Mouse (Mus musculus) intestine, postnatal 0 days (tissue): ENCODE data around the gene Atp2b1. TPM values are rescaled to one million over a fixed set of nuclear protein-coding genes. Genes with fewer than 3 reads are reported as not detected.

Experiments
- ATAC-seq: fragments of 200-750 bp; cut with Nextera tagmentation; 2 replicates; pipeline ENCODE4 v1.8.0; 2017; ENCODE audit warnings: mild to moderate bottlenecking, moderate TSS enrichment, moderate library complexity
- H3K27ac ChIP-seq: fragments of 300-500 bp; sonication (generic); 2 replicates; pipeline ENCODE4 v1.5.1; 2014; ENCODE audit warnings: mild to moderate bottlenecking, low read depth, low read length, moderate library complexity
- H3K27me3 ChIP-seq: fragments of 300-500 bp; sonication (generic); replicated peaks from 2 replicates; pipeline ENCODE4 v1.6.1; 2014; ENCODE audit warnings: low read length, mixed read lengths; ENCODE audit not compliant: control insufficient read depth, insufficient read depth
- H3K36me3 ChIP-seq: fragments of 300-500 bp; sonication (generic); 2 replicates; pipeline ENCODE4 v1.6.1; 2014; ENCODE audit warnings: mild to moderate bottlenecking, moderate library complexity; ENCODE audit not compliant: control insufficient read depth, insufficient read depth
- H3K4me1 ChIP-seq: fragments of 300-500 bp; sonication (generic); replicated peaks from 2 replicates; pipeline ENCODE4 v1.6.1; 2014; ENCODE audit warnings: antibody characterized with exemption, low read length, mixed read lengths; ENCODE audit not compliant: control insufficient read depth, insufficient read depth
- H3K4me2 ChIP-seq: fragments of 300-500 bp; sonication (generic); replicated peaks from 2 replicates; pipeline ENCODE4 v1.6.1; 2014; ENCODE audit warnings: low read depth, mild to moderate bottlenecking, moderate library complexity
- H3K4me3 ChIP-seq: fragments of 300-500 bp; sonication (generic); 2 replicates; pipeline ENCODE4 v1.5.1; 2014; ENCODE audit warnings: low read depth, low read length
- H3K9ac ChIP-seq: fragments of 300-500 bp; sonication (generic); 2 replicates; pipeline ENCODE4 v1.6.1; 2014; ENCODE audit warnings: mild to moderate bottlenecking, low read depth, low read length
- H3K9me3 ChIP-seq: fragments of 300-500 bp; sonication (generic); 2 replicates; pipeline ENCODE4 v1.6.1; 2016; ENCODE audit warnings: mixed run types; ENCODE audit not compliant: control insufficient read depth
- CTCF ChIP-seq: sonication (generic); IDR thresholded peaks from 2 replicates; pipeline ENCODE4 v1.5.1; 2016; ENCODE audit warnings: low read depth, mild to moderate bottlenecking, control low read depth, antibody characterized with exemption, moderate library complexity
- whole genome bisulfite sequencing: fragments of 180-500 bp; shearing (Covaris S2); extraction: QIAGEN DNeasy Blood & Tissue Kit; methylation state at CpG from one replicate; pipeline ENCODE4 v1.1.7; 2014; 5-methylcytosine and 5-hydroxymethylcytosine counted together
- polyA plus RNA-seq: library from polyadenylated mRNA; unstranded; fragments of >200 nt; fragmentation: Nextera tagmentation; extraction: Ambion mirVana; gene quantifications from 2 replicates; pipeline ENCODE4 v1.2.1, GENCODE M21; 2015

The Atp2b1 gene
- polyA plus RNA-seq, 1 experiment from 2014 or later, result 179 TPM

- no peak for ATAC-seq
- Histone ChIP-seq H3K27ac (no peak overlapping the region), H3K4me2 (no peak overlapping the region), H3K9ac (no peak overlapping the region), H3K9me3 (no peaks in the 10 kb centered on the region), H3K36me3 (peaks cover 65% of the 10 kb centered on the region), H3K4me1 (no peaks in the 10 kb centered on the region), H3K27me3 (no peaks in the 10 kb centered on the region), H3K4me3 (no peak overlapping the region)
- WGBS, result 89% methylated on average over 5 of the region's 5 CpGs
- TF ChIP-seq CTCF, result no peak
These were observed 102.8 kb downstream of the Atp2b1 start for GRCm38 (mm10) chr10:99016996-99017395.

GRCm38 (mm10) chr10:99027462-99027861, 113.3 kb downstream of the Atp2b1 start:
- Histone ChIP-seq H3K4me1 (no peaks in the 10 kb centered on the region), H3K36me3 (peaks cover 21% of the 10 kb centered on the region), H3K4me2 (no peak overlapping the region), H3K4me3 (no peak overlapping the region), H3K9ac (no peak overlapping the region), H3K27ac (no peak overlapping the region), H3K9me3 (no peaks in the 10 kb centered on the region), H3K27me3 (no peaks in the 10 kb centered on the region)
- 81% methylated on average over 5 of the region's 5 CpGs for WGBS
- no peak for ATAC-seq
- TF ChIP-seq CTCF, result no peak

- Histone ChIP-seq H3K9ac (no peak overlapping the region), H3K36me3 (peaks cover 12% of the 10 kb centered on the region; the same call in 1 of the 2 replicates), H3K4me3 (no peak overlapping the region), H3K4me1 (no peaks in the 10 kb centered on the region), H3K4me2 (no peak overlapping the region), H3K27me3 (no peaks in the 10 kb centered on the region), H3K9me3 (no peaks in the 10 kb centered on the region), H3K27ac (no peak overlapping the region)
- ATAC-seq, result no peak
- WGBS, result 76% methylated on average over 7 of the region's 7 CpGs
- no peak for TF ChIP-seq CTCF
These were observed 115.6 kb downstream of the Atp2b1 start for GRCm38 (mm10) chr10:99029844-99030243.

- Histone ChIP-seq H3K4me3 (no peak overlapping the region), H3K4me2 (no peak overlapping the region), H3K36me3 (no peaks in the 10 kb centered on the region), H3K27ac (no peak overlapping the region), H3K9ac (no peak overlapping the region), H3K27me3 (no peaks in the 10 kb centered on the region), H3K9me3 (no peaks in the 10 kb centered on the region), H3K4me1 (no peaks in the 10 kb centered on the region)
- no peak for TF ChIP-seq CTCF
- 92% methylated on average over 15 of the region's 15 CpGs for WGBS
- ATAC-seq, result no peak
These were observed 119.9 kb downstream of the Atp2b1 start for GRCm38 (mm10) chr10:99033830-99034828.

- ATAC-seq, result no peak
- H3K4me2 ChIP-seq, result no peak overlapping the region
- no peak overlapping the region for H3K9ac ChIP-seq
- WGBS, result 70% methylated on average over 21 of the region's 21 CpGs
- H3K36me3 ChIP-seq, result no peaks in the 10 kb centered on the region
- H3K27ac ChIP-seq, result no peak overlapping the region
- no peaks in the 10 kb centered on the region for H3K27me3 ChIP-seq
- no peaks in the 10 kb centered on the region for H3K9me3 ChIP-seq
- H3K4me3 ChIP-seq, result no peak overlapping the region
- no peak for TF ChIP-seq CTCF
- no peaks in the 10 kb centered on the region for H3K4me1 ChIP-seq
These were observed 123.2 kb downstream of the Atp2b1 start for GRCm38 (mm10) chr10:99037185-99038065.

- H3K4me2 ChIP-seq, result no peak overlapping the region
- H3K4me1 ChIP-seq, result no peaks in the 10 kb centered on the region
- H3K4me3 ChIP-seq, result no peak overlapping the region
- 55% methylated on average over 3 of the region's 3 CpGs for WGBS
- no peaks in the 10 kb centered on the region for H3K9me3 ChIP-seq
- no peak for TF ChIP-seq CTCF
- H3K36me3 ChIP-seq, result no peaks in the 10 kb centered on the region
- H3K27ac ChIP-seq, result no peak overlapping the region
- no peak overlapping the region for H3K9ac ChIP-seq
- H3K27me3 ChIP-seq, result no peaks in the 10 kb centered on the region
- no peak for ATAC-seq
These were observed 124.7 kb downstream of the Atp2b1 start for GRCm38 (mm10) chr10:99038866-99039265.
